Mouse (Mus musculus) gastrocnemius, adult 8-10 months (tissue): ENCODE results near the gene Olfr844. TPM values are rescaled to one million over a fixed set of nuclear protein-coding genes. Genes with fewer than 3 reads are reported as not detected.

Experiments
- DNase-seq, 2 experiments: peaks; one replicate each; pipeline ENCODE4 v3.0.0; 2022; ENCODE audit warnings: low spot score in 2 of 2
- total RNA-seq, 4 experiments: library from RNA; stranded (reverse); gene quantifications; 2 replicates each; pipeline ENCODE4 v1.2.4; 2022

Gene Olfr844
- total RNA-seq: not detected

DNA sequence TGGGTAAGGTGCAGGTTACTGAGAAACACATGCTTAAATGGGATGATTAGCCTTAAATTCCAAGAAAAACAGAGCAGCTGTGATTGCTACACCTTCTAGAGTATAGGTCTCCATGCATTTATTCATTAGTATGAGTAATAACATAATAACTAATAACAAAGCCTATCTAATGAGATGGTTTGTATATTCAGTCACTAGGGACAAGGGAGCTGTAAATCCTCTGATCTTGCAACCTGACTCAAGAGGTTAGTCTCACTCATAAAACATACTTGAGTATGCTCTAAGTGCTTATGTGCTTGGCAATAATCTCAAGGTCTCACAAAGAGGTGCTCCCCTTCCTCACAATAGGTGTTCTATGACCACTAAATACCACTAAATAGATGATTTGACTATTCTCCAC lies at the start of gene Olfr844:
Gene Olfr844 (plus strand): TSS at position 301 of the 400 bp plus-strand sequence.
- DNase-seq: no peak

DNA sequence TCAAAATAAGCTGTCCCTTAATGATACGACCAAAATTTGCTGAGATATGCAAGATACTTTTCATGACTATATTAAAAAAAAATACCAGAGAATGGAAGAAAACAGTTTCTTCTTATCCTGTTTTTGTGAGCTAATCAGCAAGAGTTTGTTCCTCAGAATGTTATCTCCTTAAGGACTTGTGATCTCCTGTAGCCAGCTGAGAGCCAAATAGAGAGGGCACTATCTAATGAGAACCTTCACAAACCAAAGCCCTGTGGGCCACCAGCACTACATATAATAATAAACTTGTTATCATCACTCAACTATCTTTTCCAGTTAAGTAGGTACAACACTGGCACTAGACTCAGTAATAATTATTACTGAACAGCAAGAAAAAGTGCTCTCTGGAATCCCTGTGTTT lies 20.0 kb downstream of the Olfr844 start, which contains the start of gene Olfr845:
Gene Olfr845 (plus strand): TSS at position 301 of the 400 bp plus-strand sequence.
- no peak for DNase-seq

DNA sequence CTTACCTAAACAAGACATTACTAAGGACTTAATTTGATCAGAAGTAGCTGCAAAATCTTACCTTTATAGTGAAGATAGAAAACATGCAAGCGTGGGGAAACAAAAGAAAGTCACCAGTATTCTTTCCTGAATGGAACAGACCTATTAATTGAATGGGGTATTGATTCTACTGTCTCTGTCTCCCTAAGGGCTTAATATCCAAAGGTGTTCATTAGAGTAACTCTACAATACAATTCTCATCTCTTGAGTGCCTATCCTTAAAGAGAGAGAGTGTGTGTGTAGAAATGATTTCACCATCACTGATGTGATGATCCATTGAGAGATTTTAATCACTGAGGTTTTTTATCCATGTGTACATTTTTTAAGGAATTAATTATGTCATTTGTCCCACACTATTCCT lies 47.8 kb downstream of the Olfr844 start, which contains the start of gene Olfr846:
Gene Olfr846 (minus strand): TSS at position 101 of the 400 bp plus-strand sequence.
- no peak for DNase-seq

Other genes with a start within 250 kb of the Olfr844 start
- not detected for gene Olfr836, start 196.0 kb upstream of the Olfr844 start, total RNA-seq
- not detected for gene Olfr837, start 180.0 kb upstream of the Olfr844 start, total RNA-seq
- not detected for gene Olfr839-ps1, start 139.0 kb upstream of the Olfr844 start, total RNA-seq
- not detected for gene Olfr843, start 64.4 kb upstream of the Olfr844 start, total RNA-seq
- not detected for gene Olfr845, start 20.1 kb downstream of the Olfr844 start, total RNA-seq
- gene Olfr846, start 47.7 kb downstream of the Olfr844 start, total RNA-seq: not detected
- not detected for gene Olfr847, start 62.3 kb downstream of the Olfr844 start, total RNA-seq
- gene Olfr849, start 123.9 kb downstream of the Olfr844 start, total RNA-seq: not detected
- gene Olfr850, start 161.9 kb downstream of the Olfr844 start, total RNA-seq: not detected
- gene Olfr851, start 176.9 kb downstream of the Olfr844 start, total RNA-seq: not detected
- gene Olfr853, start 224.7 kb downstream of the Olfr844 start, total RNA-seq: not detected